Mouse (Mus musculus) E14TG2a.4 (cell line): ENCODE measurements around the gene Pcyox1.

Experiments
- H3K27me3 ChIP-seq: 2 replicates; pipeline ENCODE4 v1.6.1; 2014; ENCODE audit warnings: low read length, control low read depth; ENCODE audit not compliant: insufficient read depth
- H3K36me3 ChIP-seq: 2 replicates; pipeline ENCODE4 v1.6.1; 2014; ENCODE audit warnings: low read length, control low read depth; ENCODE audit not compliant: insufficient read depth
- H3K4me1 ChIP-seq: replicated peaks from 2 replicates; pipeline ENCODE4 v1.6.1; 2014; ENCODE audit warnings: low read depth, low read length, control low read depth
- H3K4me3 ChIP-seq: replicated peaks from 2 replicates; pipeline ENCODE4 v1.5.1; 2014; ENCODE audit warnings: mild to moderate bottlenecking, low read length
- H3K9me3 ChIP-seq: 2 replicates; pipeline ENCODE4 v1.6.1; 2014; ENCODE audit warnings: low read length, control low read depth
- CTCF ChIP-seq: conservative IDR thresholded peaks from 2 replicates; pipeline ENCODE4 v1.5.1; 2014; ENCODE audit warnings: low read length
- NANOG ChIP-seq: IDR thresholded peaks from 2 replicates; pipeline ENCODE4 v1.6.1; 2014; ENCODE audit warnings: borderline replicate concordance, low read length, mixed read lengths
- POU5F1 ChIP-seq: IDR thresholded peaks from 2 replicates; pipeline ENCODE4 v1.6.1; 2014; ENCODE audit warnings: low read length, borderline replicate concordance

Pcyox1 gene

GRCm38 (mm10) chr6:86426358-86426757 lies 29.4 kb upstream of the Pcyox1 start, which contains the start of gene Gm44790:
Gm44790 (plus strand) TSS chr6:86426658.
- Histone ChIP-seq H3K27me3 (no peaks in the 10 kb centered on the region), H3K36me3 (peaks cover 82% of the 10 kb centered on the region), H3K9me3 (no peaks in the 10 kb centered on the region), H3K4me1 (no peaks in the 10 kb centered on the region), H3K4me3 (no peak within 1 kb of the TSS)
- no peak for TF ChIP-seq NANOG
- no peak for TF ChIP-seq CTCF
- TF ChIP-seq POU5F1: no peak

- no peaks in the 10 kb centered on the region for H3K27me3 ChIP-seq
- TF ChIP-seq CTCF (peak; percentile 81), NANOG (no peak), POU5F1 (no peak)
- H3K9me3 ChIP-seq: no peaks in the 10 kb centered on the region
- H3K4me1 ChIP-seq: no peaks in the 10 kb centered on the region
- H3K36me3 ChIP-seq: peaks cover 78% of the 10 kb centered on the region
- no peak overlapping the region for H3K4me3 ChIP-seq
Measured at GRCm38 (mm10) chr6:86420491-86420890, 23.5 kb upstream of the Pcyox1 start.

GRCm38 (mm10) chr6:86419239-86419638 lies 22.3 kb upstream of the Pcyox1 start:
- Histone ChIP-seq H3K4me1 (no peaks in the 10 kb centered on the region), H3K27me3 (no peaks in the 10 kb centered on the region), H3K4me3 (no peak overlapping the region), H3K9me3 (no peaks in the 10 kb centered on the region), H3K36me3 (peaks cover 72% of the 10 kb centered on the region)
- TF ChIP-seq NANOG (no peak), CTCF (no peak), POU5F1 (no peak)

GRCm38 (mm10) chr6:86418711-86419110 lies 21.8 kb upstream of the Pcyox1 start:
- H3K4me1 ChIP-seq: no peaks in the 10 kb centered on the region
- TF ChIP-seq POU5F1 (no peak), NANOG (no peak), CTCF (no peak)
- H3K36me3 ChIP-seq: peaks cover 75% of the 10 kb centered on the region
- H3K27me3 ChIP-seq: no peaks in the 10 kb centered on the region
- no peaks in the 10 kb centered on the region for H3K9me3 ChIP-seq
- no peak overlapping the region for H3K4me3 ChIP-seq

GRCm38 (mm10) chr6:86406306-86406705 lies 9.4 kb upstream of the Pcyox1 start:
- H3K36me3 ChIP-seq: peaks cover 15% of the 10 kb centered on the region

GRCm38 (mm10) chr6:86404996-86405395 lies 8.0 kb upstream of the Pcyox1 start:
- TF ChIP-seq CTCF (no peak), NANOG (no peak), POU5F1 (no peak)
- Histone ChIP-seq H3K4me1 (peaks cover 37% of the 10 kb centered on the region), H3K9me3 (no peaks in the 10 kb centered on the region)

More at GRCm38 (mm10) chr6:86406306-86406705, 9.4 kb upstream of the Pcyox1 start:
- H3K4me3 ChIP-seq: no peak overlapping the region
- no peaks in the 10 kb centered on the region for H3K9me3 ChIP-seq
- H3K4me1 ChIP-seq: peaks cover 33% of the 10 kb centered on the region
- H3K27me3 ChIP-seq: no peaks in the 10 kb centered on the region
- TF ChIP-seq CTCF (no peak), NANOG (no peak), POU5F1 (no peak)

GRCm38 (mm10) chr6:86404100-86404861 lies 7.3 kb upstream of the Pcyox1 start, which contains the start of gene Tia1:
Tia1 (plus strand) TSS chr6:86404219.
- peaks cover 11% of the 10 kb centered on the region for H3K36me3 ChIP-seq
- TF ChIP-seq NANOG (no peak), POU5F1 (no peak), CTCF (no peak)
- peak within 1 kb of the TSS; percentile 90 for H3K4me3 ChIP-seq
- peaks cover 37% of the 10 kb centered on the region for H3K4me1 ChIP-seq
- peaks cover 4% of the 10 kb centered on the region; the same call in 1 of the 2 replicates for H3K27me3 ChIP-seq
- H3K9me3 ChIP-seq: no peaks in the 10 kb centered on the region

More at GRCm38 (mm10) chr6:86404996-86405395, 8.0 kb upstream of the Pcyox1 start:
- Histone ChIP-seq H3K4me3 (peak overlapping the region; percentile 90), H3K36me3 (peaks cover 15% of the 10 kb centered on the region), H3K27me3 (peaks cover 3% of the 10 kb centered on the region; the same call in 1 of the 2 replicates)

- TF ChIP-seq POU5F1: no peak
- no peak for TF ChIP-seq NANOG
- no peak for TF ChIP-seq CTCF
- peak overlapping the region; percentile 90 for H3K4me3 ChIP-seq
- H3K36me3 ChIP-seq: peaks cover 11% of the 10 kb centered on the region
- H3K27me3 ChIP-seq: peaks cover 10% of the 10 kb centered on the region
- H3K4me1 ChIP-seq: peaks cover 37% of the 10 kb centered on the region
- no peaks in the 10 kb centered on the region for H3K9me3 ChIP-seq
Measured at GRCm38 (mm10) chr6:86403728-86404099, 6.8 kb upstream of the Pcyox1 start.
